Mouse (Mus musculus) adrenal gland, adult 8-10 months (tissue): ENCODE measurements at regions not wholly inside any gene's neighbourhood (a gene's known extent, or its start where the extent isn't known, plus 50 kb on each side); places are given as distances from the start of the nearest gene placed in this dataset.

Experiments
- DNase-seq: peaks from one replicate; pipeline ENCODE4 v3.0.0; 2022

DNA sequence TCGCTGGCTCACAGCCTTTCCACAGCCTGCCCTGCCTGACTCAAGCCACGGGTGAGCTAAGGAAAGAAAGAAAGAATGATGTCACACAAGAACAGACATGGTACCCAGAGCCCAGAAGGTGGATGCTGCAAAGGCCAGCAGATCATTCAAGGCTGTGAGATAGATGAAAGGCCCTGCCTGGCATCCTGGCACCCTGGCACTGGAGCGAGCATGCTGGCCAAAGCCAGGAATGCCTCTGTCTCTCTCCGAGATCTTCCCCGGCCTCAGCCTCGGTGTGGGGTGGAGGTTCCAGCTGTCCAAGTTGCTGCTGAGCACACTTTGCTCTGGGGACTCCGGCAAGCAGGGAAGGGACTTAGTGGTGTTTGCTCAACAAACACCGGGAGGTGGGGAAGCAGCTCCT, 116.4 kb upstream of the Lhx5 start:
- DNase-seq = no peak

GRCm38 (mm10) chr5:120318951-120319350, 112.5 kb upstream of the Lhx5 start:
- no peak for DNase-seq

- DNase-seq = no peak
Observed at GRCm38 (mm10) chr5:120322031-120322731, 109.3 kb upstream of the Lhx5 start.

GRCm38 (mm10) chr5:120322732-120323316, 108.7 kb upstream of the Lhx5 start:
- no peak for DNase-seq

DNA sequence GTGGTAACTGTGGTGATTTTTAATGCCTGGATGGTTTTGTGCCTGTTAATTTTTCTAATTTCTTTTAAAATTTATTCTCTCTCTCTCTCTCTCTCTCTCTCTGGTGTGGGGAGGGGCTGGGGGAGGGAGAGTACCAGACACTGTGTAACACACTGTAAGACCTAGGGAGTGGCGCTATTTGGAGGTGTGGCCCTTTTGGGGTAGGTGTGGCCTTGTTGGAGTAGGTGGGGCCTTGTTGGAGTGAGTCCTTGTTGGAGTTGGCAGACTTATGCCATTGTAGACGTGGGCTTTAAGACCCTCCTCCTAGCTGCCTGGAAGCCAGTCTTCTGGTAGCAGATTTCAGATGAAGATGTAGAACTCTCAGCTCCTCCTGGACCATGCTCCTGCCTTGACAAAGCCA, 107.4 kb upstream of the Lhx5 start:
- DNase-seq = no peak

GRCm38 (mm10) chr5:120325386-120325910, 106.1 kb upstream of the Lhx5 start:
- no peak for DNase-seq

GRCm38 (mm10) chr5:120332030-120332429, 99.5 kb upstream of the Lhx5 start:
- peak; percentile 6 for DNase-seq

DNA sequence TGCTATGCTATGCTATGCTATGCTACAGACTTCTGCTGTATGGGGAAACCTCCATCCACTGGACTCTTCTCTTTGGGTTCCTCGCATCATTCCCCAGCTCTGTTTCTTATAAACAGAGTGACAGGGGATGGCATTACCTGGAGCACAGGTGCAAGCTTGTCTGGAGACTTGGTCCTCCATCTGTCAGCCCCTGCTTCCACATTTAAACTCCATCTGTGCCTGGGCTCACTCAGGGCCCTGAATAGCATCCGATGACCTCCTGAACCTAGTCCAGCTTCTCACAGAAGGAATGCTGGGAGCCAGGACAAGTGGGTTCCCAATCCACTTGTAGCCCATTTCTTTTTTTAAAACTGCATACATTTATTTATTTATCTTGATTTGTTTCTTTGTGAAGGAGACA, 92.3 kb upstream of the Lhx5 start:
- no peak for DNase-seq

- no peak for DNase-seq
Observed at GRCm38 (mm10) chr5:120340696-120341231, 90.7 kb upstream of the Lhx5 start.

- DNase-seq = no peak
Observed at GRCm38 (mm10) chr5:120350461-120350860, 81.0 kb upstream of the Lhx5 start.

- DNase-seq = no peak
Observed at GRCm38 (mm10) chr5:120351827-120352226, 79.7 kb upstream of the Lhx5 start.

DNA sequence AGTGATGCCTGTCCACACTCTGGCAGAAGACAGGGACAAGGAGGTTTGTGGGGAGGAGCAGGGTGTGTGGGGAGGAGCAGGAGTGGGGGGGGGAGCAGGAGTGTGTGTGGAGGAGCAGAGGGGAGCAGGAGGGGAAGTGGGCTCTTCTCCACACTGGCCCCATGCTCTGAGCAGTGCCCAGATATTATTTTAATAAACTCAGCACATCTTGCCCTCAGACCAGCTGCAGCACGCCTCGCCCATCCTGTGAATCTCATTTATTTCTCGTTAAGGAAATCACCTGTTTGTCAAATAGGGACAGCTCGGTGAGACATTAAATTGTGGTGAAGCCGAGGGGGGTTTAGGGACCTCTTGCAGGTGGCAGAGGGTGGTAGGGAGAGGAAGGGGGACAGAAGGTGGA, 77.8 kb upstream of the Lhx5 start:
- DNase-seq = no peak

GRCm38 (mm10) chr5:120356950-120357349, 74.5 kb upstream of the Lhx5 start:
- DNase-seq = no peak

DNA sequence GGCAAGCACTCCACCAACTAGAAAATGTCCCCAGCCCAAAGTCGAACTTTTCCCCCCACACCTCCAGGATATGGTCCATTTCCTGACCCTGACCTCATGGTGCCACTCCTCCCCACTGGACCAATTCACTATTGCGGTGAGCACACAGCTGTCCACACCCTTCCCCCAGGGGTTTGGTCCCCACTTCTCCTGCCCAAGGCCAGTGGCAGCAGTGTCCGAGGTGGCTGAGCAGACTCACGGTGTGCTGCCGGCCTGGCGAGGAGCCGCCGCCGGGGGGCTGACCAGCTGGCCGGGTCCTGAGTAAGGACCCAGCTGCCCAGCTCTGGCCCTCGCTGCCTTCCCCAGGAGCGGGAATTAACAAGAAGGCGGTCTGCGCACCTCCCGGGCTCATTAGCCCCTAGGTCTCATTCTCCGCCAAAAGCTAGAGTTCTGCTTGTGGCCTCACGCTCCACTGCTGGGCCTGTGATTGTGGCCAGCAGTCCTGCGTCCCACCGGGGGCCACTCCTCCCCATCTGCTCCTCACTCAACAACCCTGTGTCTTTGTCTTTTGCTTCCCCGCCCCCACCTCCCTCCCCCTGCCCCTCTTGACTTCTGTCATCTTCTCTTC, 73.3 kb upstream of the Lhx5 start:
- DNase-seq = no peak

GRCm38 (mm10) chr5:120365950-120366467, 65.5 kb upstream of the Lhx5 start:
- no peak for DNase-seq

GRCm38 (mm10) chr5:120368797-120369196, 62.7 kb upstream of the Lhx5 start:
- no peak for DNase-seq

DNA sequence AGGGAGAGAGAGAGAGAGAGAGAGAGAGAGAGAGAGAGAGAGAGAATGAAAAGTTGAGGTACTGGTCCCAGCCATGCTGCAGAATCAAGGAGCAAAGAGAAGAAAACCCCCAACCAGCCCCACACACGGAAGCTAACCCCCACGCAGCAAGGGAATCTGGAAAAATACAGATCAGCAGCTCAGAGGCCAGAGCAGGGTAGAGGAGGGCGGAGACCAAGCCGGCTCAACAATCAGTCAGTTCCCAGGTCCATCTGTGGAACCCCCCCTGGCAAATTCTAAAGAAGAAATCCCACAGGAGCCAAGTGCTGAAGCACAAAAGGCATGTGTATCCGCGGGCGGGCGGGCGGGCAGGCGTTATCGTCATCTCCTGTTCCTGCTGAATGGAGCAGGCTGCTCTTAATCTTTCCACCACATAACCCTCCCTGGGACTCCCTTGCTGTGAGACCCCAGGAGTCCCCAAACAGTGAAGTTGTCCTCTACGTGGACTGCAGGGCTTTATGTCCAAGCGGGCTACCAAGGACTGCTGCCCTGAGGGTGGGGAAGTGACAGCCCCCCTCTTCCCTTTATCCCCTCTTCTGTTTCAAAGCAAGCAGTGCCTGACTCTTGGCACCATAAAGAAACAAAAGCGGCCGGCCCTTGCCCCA, 60.2 kb upstream of the Lhx5 start:
- no peak for DNase-seq

GRCm38 (mm10) chr5:120373426-120373825, 58.1 kb upstream of the Lhx5 start:
- DNase-seq = no peak
